In genomic region chr8:109693146-109693900, GRCm38 (mm10) we compare ENCODE assay signal across 8 mouse cellular contexts. TPM values are rescaled to one million over a fixed set of nuclear protein-coding genes. Genes with fewer than 3 reads are reported as not detected.
A peak's percentile ranks its signal among the peaks of the same experiment; 100 is the strongest.
DNase-seq lines count a peak whose midpoint lies in the region; ATAC-seq lines count a peak whose summit lies in the region.

Ist1 (minus strand) TSS chr8:109693260.

- H3K27me3 ChIP-seq in heart, embryonic 10.5 days (ENCODE audit: insufficient read depth, poor library complexity, severe bottlenecking) = no peaks in the 10 kb centered on the region
- no peaks in the 10 kb centered on the region for H3K27me3 ChIP-seq in kidney, embryonic 15.5 days

- H3K36me3 ChIP-seq in heart, embryonic 10.5 days = peaks cover 9% of the 10 kb centered on the region; the same call in 1 of the 2 replicates
- H3K36me3 ChIP-seq in kidney, embryonic 15.5 days = peaks cover 5% of the 10 kb centered on the region; the same call in 1 of the 2 replicates

- H3K9me3 ChIP-seq in heart, embryonic 10.5 days = no peaks in the 10 kb centered on the region
- H3K9me3 ChIP-seq in kidney, embryonic 15.5 days (replicated peaks) = no peaks in the 10 kb centered on the region

- H3K4me2 ChIP-seq in kidney, embryonic 15.5 days = peak within 1 kb of the TSS; percentile 80

- peak within 1 kb of the TSS; percentile 83 for H3K9ac ChIP-seq in kidney, embryonic 15.5 days

- peak within 1 kb of the TSS; percentile 96 for H3K27ac ChIP-seq in heart, embryonic 10.5 days
- peak within 1 kb of the TSS; percentile 86 for H3K27ac ChIP-seq in kidney, embryonic 15.5 days

- H3K4me1 ChIP-seq in heart, embryonic 10.5 days = peaks cover 15% of the 10 kb centered on the region
- H3K4me1 ChIP-seq in kidney, embryonic 15.5 days = peaks cover 24% of the 10 kb centered on the region

- peak within 1 kb of the TSS; percentile 99 for H3K4me3 ChIP-seq in heart, embryonic 10.5 days
- peak within 1 kb of the TSS; percentile 98 for H3K4me3 ChIP-seq in kidney, embryonic 15.5 days (replicated peaks)

- DNase-seq in B cell, adult 2 months = peak; percentile 99
- DNase-seq in brain, adult 2 months (ENCODE audit: low read depth, low spot score) = peak; percentile 100
- peak; percentile 99 for DNase-seq in heart, embryonic 10.5 days (ENCODE audit: low spot score)
- DNase-seq in liver = peak; percentile 99
- DNase-seq in spleen, postnatal 4 days (ENCODE audit: low spot score in 2 of 2) = peak; percentile 98

- peak; percentile 93 for ATAC-seq in erythroblast, adult 5-6 weeks (replicated peaks; ENCODE audit: low FRiP score, poor library complexity, severe bottlenecking)
- ATAC-seq in kidney, embryonic 15.5 days (replicated peaks; ENCODE audit: low FRiP score) = peak; percentile 98
- ATAC-seq in monocyte, adult 5-6 weeks (replicated peaks; ENCODE audit: insufficient number of reproducible peaks, low FRiP score, low TSS enrichment, poor library complexity, severe bottlenecking) = peak; percentile 97

- WGBS in heart, embryonic 10.5 days = under 1% methylated on average over 57 of the region's 57 CpGs
- WGBS in kidney, embryonic 15.5 days = 0% methylated on average over 57 of the region's 57 CpGs

RNA-seq across cellular contexts. Expression of gene Ist1, which starts in this region (rescaled TPM):
- total RNA-seq in erythroblast, adult 5-6 weeks (2015; ENCODE audit: low replicate concordance) = 34.6 and 41.8 TPM in 2 replicates
- total RNA-seq in erythroblast, adult 5-6 weeks (2017; ENCODE audit: low replicate concordance) = 38.2 and 45.8 TPM in 2 replicates
- polyA plus RNA-seq in heart, embryonic 10.5 days (2016; fragmentation: Nextera tagmentation; extraction: Ambion mirVana) = 100 and 103 TPM in 2 replicates
- polyA plus RNA-seq in kidney, embryonic 15.5 days (2015; fragmentation: Nextera tagmentation; extraction: Ambion mirVana) = 136 and 141 TPM in 2 replicates
- 139 to 149 TPM (median 144 TPM) in 3 replicates for total RNA-seq in monocyte, adult 5-6 weeks (2017)

Comparison
In these comparisons a context has a peak if more than half of its experiments do, and no peak if none do; other contexts are left out.
1. Peak in every context shown above with its lines: DNase-seq, ATAC-seq, H3K4me3 ChIP-seq and H3K27ac ChIP-seq.